Mouse (Mus musculus): ENCODE measurements at regions not wholly inside any gene's neighbourhood (a gene's known extent, or its start where the extent isn't known, plus 50 kb on each side); places are given as distances from the start of the nearest gene placed in this dataset.

DNA sequence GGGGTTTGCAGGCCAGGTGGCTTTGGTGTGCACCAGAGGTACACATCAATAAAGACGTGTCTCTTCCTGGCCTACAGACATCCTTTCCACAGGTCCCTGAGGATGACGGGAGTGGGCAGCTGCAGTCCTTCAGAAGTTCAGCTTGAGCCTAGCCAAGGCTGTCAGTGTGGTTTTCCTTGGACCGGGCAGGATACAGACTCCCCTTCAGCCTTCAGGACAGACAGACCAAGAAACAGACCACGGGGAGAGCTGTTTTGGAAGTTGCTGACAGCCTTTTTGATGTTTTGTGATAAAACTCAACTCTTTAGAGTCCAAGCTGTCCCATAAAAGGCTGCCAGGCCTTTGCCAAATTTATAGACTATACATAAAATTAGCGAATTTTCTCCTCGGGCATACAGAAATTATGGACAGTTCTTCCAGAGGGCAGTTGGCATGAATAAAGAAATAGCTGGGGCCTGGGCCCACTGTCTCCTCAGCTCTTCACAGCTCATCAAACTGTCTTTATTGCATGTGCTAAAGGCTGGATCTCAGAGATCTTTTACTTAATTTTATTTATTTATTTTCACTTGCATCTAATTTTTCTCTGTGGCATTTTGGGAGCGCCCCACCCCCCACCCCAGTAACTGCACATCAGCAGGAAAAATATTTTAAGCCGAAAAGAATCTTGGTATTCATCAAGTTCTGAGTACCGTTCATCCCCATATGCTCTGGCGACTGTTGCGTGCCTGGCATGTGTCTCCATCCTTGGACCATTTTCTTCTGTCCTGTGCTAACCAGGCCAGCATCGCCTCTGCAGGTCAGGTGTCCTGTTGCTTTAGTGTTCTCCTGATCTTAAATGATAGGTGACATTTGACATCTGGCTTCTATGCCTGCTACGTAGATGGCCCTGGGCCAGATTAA, 216.2 kb downstream of the Agtpbp1 start:
- 46% methylated on average over 13 of the region's 13 CpGs for whole genome bisulfite sequencing
- ATAC-seq (ENCODE audit: insufficient read depth) (peak; percentile 91), DNase-seq (peak; percentile 76)
- Histone ChIP-seq H3K36me3 (ENCODE audit: insufficient read depth) (no peaks in the 10 kb centered on the region), H3K9ac (no peak overlapping the region), H3K27me3 (ENCODE audit: insufficient read depth, low read length) (no peaks in the 10 kb centered on the region), H3K4me2 (no peak overlapping the region), H3K4me3 (ENCODE audit: low read depth, low read length) (no peak overlapping the region), H3K9me3 (ENCODE audit: low read depth, low read length) (no peaks in the 10 kb centered on the region), H3K4me1 (ENCODE audit: insufficient read depth) (no peaks in the 10 kb centered on the region), H3K27ac (ENCODE audit: low read depth) (peak overlapping the region; percentile 16; the same call in 1 of the 2 replicates)
- TF ChIP-seq CTCF (IDR thresholded peaks at IDR 0.05; ENCODE audit: low read depth), result no peak

DNA sequence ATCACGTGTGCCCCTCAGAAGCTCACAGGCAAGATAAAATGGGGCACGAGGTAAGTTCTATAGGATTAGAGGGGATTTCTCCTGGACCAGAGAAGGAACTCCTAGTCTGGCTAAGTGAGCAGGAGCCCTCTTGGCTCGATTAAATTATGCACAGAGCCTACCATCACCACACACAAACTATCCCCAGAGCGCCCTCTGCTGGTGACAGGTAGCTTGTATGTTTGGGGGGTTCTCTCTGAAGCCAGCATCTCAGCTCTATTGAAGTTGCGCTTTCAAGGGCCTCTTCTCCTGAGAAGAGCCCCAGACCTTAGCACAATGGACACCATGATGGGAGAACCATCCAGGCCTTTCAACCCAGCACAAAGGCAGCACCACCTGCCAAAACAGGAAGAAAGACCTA, 219.6 kb downstream of the Agtpbp1 start:
- H3K36me3 ChIP-seq (ENCODE audit: insufficient read depth), result no peaks in the 10 kb centered on the region
- peak; percentile 80 for TF ChIP-seq CTCF (IDR thresholded peaks at IDR 0.05; ENCODE audit: low read depth)
- H3K9ac ChIP-seq, result no peak overlapping the region
- no peak for ATAC-seq (ENCODE audit: insufficient read depth)
- H3K27me3 ChIP-seq (ENCODE audit: insufficient read depth, low read length), result no peaks in the 10 kb centered on the region
- DNase-seq, result peak; percentile 90
- H3K4me3 ChIP-seq (ENCODE audit: low read depth, low read length), result no peak overlapping the region
- no peak overlapping the region for H3K4me2 ChIP-seq
- no peak overlapping the region for H3K27ac ChIP-seq (ENCODE audit: low read depth)
- 40% methylated on average over 5 of the region's 5 CpGs for WGBS
- no peaks in the 10 kb centered on the region for H3K9me3 ChIP-seq (ENCODE audit: low read depth, low read length)
- no peaks in the 10 kb centered on the region for H3K4me1 ChIP-seq (ENCODE audit: insufficient read depth)

DNA sequence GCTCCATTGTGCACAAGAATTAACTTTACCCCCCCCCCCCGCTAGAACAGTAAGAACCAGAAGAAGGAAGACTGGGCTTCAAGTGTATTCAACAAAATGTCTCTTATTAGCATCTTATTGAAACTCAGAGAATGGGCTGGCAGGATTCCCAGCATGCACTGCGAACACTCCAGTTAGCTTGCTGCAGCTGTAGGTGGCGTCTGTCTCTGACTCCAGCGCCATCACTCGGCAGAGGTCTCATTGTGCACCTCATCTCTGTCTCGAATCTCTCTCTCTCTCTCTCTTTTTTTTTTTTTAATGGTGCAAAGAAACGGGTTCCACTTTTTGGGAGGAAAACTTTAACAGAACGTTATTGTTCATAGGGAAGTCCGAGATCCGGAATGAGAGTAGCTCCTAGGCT, 221.6 kb downstream of the Agtpbp1 start:
- no peak overlapping the region for H3K27ac ChIP-seq (ENCODE audit: low read depth)
- WGBS, result 67% methylated on average over 10 of the region's 10 CpGs
- DNase-seq (no peak), ATAC-seq (ENCODE audit: insufficient read depth) (no peak)
- no peaks in the 10 kb centered on the region for H3K4me1 ChIP-seq (ENCODE audit: insufficient read depth)
- H3K9me3 ChIP-seq (ENCODE audit: low read depth, low read length), result no peaks in the 10 kb centered on the region
- no peak overlapping the region for H3K4me3 ChIP-seq (ENCODE audit: low read depth, low read length)
- H3K9ac ChIP-seq, result no peak overlapping the region
- no peaks in the 10 kb centered on the region for H3K27me3 ChIP-seq (ENCODE audit: insufficient read depth, low read length)
- H3K36me3 ChIP-seq (ENCODE audit: insufficient read depth), result no peaks in the 10 kb centered on the region
- no peak overlapping the region for H3K4me2 ChIP-seq
- no peak for TF ChIP-seq CTCF (IDR thresholded peaks at IDR 0.05; ENCODE audit: low read depth)

DNA sequence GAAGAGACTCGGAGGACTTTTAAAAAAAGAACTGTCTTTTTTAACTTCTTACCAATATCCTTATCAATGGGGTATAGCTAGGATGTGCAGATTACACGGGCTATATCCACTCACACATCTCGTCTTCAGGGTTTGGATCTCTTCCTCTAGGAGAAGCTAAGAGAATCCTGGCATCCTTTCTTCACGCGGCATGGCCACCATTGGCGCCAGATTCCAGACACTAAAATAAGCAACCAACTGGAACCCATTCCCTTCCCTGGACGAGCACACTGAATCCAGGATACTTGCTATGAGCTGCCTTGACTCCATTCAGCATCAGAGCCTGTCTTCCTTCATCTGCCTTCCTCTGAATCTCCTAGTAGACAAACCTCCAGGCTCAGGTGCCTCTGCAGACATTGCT, 223.7 kb downstream of the Agtpbp1 start:
- no peak overlapping the region for H3K4me2 ChIP-seq
- TF ChIP-seq CTCF (IDR thresholded peaks at IDR 0.05; ENCODE audit: low read depth), result no peak
- no peaks in the 10 kb centered on the region for H3K36me3 ChIP-seq (ENCODE audit: insufficient read depth)
- H3K27me3 ChIP-seq (ENCODE audit: insufficient read depth, low read length), result no peaks in the 10 kb centered on the region
- H3K4me3 ChIP-seq (ENCODE audit: low read depth, low read length), result no peak overlapping the region
- H3K4me1 ChIP-seq (ENCODE audit: insufficient read depth), result no peaks in the 10 kb centered on the region
- DNase-seq (no peak), ATAC-seq (ENCODE audit: insufficient read depth) (no peak)
- H3K9ac ChIP-seq, result no peak overlapping the region
- WGBS, result 84% methylated on average over 7 of the region's 7 CpGs
- H3K9me3 ChIP-seq (ENCODE audit: low read depth, low read length), result no peaks in the 10 kb centered on the region
- H3K27ac ChIP-seq (ENCODE audit: low read depth), result no peak overlapping the region

DNA sequence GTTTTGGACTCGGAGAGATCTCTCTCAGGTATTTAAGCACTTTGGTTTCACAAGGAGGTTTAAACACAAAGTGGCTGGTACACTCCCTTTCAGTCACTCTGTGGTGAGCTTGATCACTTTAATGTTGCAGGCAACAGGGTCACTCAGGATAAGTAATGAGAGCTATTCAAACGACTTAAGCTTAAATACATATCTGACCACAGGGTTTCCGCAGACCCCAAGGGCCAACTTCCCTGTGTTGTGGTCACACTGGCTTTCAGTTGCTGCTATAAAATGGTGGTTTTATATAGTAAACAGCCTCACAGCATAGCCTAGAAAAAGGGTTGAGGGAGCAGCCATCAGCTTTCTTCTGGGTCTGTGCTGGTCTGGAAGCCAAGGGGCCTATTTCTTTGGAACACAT, 225.0 kb downstream of the Agtpbp1 start:
- Histone ChIP-seq H3K4me2 (no peak overlapping the region), H3K4me3 (ENCODE audit: low read depth, low read length) (no peak overlapping the region), H3K36me3 (ENCODE audit: insufficient read depth) (no peaks in the 10 kb centered on the region), H3K9ac (no peak overlapping the region), H3K27me3 (ENCODE audit: insufficient read depth, low read length) (no peaks in the 10 kb centered on the region), H3K4me1 (ENCODE audit: insufficient read depth) (no peaks in the 10 kb centered on the region), H3K9me3 (ENCODE audit: low read depth, low read length) (no peaks in the 10 kb centered on the region), H3K27ac (ENCODE audit: low read depth) (no peak overlapping the region)
- WGBS, result 72% methylated on average over 3 of the region's 3 CpGs
- ATAC-seq (ENCODE audit: insufficient read depth) (no peak), DNase-seq (no peak)
- no peak for TF ChIP-seq CTCF (IDR thresholded peaks at IDR 0.05; ENCODE audit: low read depth)

DNA sequence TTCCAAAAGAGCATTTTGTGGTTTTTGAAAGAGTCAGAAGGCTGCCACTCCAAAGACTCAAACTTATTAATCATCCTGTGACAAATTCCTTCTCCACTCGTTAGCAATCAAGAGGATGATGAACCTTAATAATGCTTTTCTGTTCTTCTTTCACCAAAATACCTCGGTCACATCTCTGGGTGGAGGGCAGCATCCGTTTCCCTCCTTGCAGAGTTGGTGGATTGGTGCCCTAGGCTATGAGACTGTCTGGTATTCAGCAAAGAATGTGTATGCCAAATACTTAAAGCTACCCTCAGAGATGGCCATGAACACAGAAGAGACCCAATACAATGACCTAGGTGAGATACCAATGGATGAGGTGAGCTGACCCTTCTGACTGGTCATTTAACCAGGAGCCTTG, 226.6 kb downstream of the Agtpbp1 start:
- Histone ChIP-seq H3K4me3 (ENCODE audit: low read depth, low read length) (no peak overlapping the region), H3K27ac (ENCODE audit: low read depth) (no peak overlapping the region), H3K4me2 (no peak overlapping the region), H3K36me3 (ENCODE audit: insufficient read depth) (no peaks in the 10 kb centered on the region), H3K9me3 (ENCODE audit: low read depth, low read length) (no peaks in the 10 kb centered on the region), H3K4me1 (ENCODE audit: insufficient read depth) (no peaks in the 10 kb centered on the region), H3K27me3 (ENCODE audit: insufficient read depth, low read length) (no peaks in the 10 kb centered on the region), H3K9ac (no peak overlapping the region)
- WGBS, result 73% methylated on average over 3 of the region's 3 CpGs
- no peak for TF ChIP-seq CTCF (IDR thresholded peaks at IDR 0.05; ENCODE audit: low read depth)
- no peak for DNase-seq
- ATAC-seq (ENCODE audit: insufficient read depth), result no peak

DNA sequence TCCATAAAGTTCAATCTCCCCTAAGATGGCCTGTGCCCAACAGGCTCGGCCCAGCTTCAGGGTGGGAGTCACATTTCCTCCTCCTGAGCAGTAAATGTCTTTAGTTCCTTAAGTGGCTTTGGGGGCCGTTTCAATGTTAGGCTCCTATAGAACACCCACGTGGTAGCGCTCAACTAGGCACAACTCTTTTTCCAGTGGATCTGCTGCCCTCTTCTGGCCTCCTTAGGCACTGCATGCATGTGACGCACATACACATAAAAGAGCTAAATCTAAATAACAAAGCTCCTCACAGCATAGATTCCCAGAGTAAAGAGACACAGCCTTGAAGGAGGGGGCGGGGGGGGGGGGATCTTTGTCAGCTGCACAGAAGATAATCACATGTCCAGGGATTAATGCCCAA, 233.6 kb downstream of the Agtpbp1 start:
- H3K9ac ChIP-seq, result no peak overlapping the region
- H3K36me3 ChIP-seq (ENCODE audit: insufficient read depth), result no peaks in the 10 kb centered on the region
- no peak overlapping the region for H3K4me3 ChIP-seq (ENCODE audit: low read depth, low read length)
- TF ChIP-seq CTCF (IDR thresholded peaks at IDR 0.05; ENCODE audit: low read depth), result peak; percentile 47
- H3K9me3 ChIP-seq (ENCODE audit: low read depth, low read length), result no peaks in the 10 kb centered on the region
- no peaks in the 10 kb centered on the region for H3K4me1 ChIP-seq (ENCODE audit: insufficient read depth)
- WGBS, result 59% methylated on average over 6 of the region's 6 CpGs
- DNase-seq, result peak; percentile 11
- no peak overlapping the region for H3K4me2 ChIP-seq
- H3K27ac ChIP-seq (ENCODE audit: low read depth), result no peak overlapping the region
- no peaks in the 10 kb centered on the region for H3K27me3 ChIP-seq (ENCODE audit: insufficient read depth, low read length)
- no peak for ATAC-seq (ENCODE audit: insufficient read depth)

Measured in lung, embryonic 14.5 days (tissue).